Mouse (Mus musculus): ENCODE measurements around the gene Sox3. TPM values are rescaled to one million over a fixed set of nuclear protein-coding genes. Genes with fewer than 3 reads are reported as not detected.

Sox3 gene
- 0.14 and 0.25 TPM in 2 replicates for polyA plus RNA-seq (2012)

DNA sequence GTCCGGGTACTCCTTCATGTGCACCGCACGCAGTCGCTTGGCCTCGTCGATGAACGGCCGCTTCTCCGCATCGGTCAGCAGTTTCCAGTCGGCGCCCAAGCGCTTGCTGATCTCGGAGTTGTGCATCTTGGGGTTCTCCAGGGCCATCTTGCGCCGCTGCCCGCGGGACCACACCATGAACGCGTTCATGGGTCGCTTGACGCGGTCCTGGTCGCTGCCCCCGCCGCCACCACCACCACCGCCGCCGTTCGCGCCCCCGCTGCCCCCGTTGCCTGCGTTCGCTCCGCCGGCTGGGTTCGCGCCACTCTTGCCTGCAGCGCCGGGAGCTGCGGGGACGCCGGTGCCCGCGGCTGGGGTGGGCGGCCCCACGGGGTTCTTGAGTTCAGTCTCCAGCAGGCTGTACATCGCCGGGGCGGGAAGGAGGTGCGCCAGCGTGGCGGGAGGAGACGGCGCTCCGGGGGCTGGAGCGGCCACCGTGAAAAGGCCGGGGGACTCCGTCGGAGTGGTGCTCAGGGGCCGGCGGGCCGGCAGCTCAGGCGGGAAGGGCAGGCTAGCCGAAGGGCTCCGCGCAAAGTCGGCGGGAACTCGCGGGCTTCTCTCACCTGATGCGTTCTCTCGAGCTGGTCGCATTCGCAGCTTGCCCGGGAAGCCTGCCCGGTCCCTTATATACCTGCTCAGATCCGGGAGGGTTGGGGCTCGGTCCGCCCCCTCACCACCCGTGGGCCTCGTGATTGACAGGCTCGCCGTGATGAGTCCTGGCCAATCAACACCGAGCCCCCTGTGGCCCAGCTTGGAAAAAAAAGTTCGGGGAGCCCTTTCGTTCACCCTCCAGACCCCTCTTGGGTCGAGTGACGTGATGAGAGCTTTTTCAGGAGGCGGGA lies at the start of gene Sox3:
Sox3 (minus strand) TSS at position 630 of the 881 bp plus-strand sequence.

